Mouse (Mus musculus): ENCODE measurements around the gene Slco4a1.

Slco4a1 gene

DNA sequence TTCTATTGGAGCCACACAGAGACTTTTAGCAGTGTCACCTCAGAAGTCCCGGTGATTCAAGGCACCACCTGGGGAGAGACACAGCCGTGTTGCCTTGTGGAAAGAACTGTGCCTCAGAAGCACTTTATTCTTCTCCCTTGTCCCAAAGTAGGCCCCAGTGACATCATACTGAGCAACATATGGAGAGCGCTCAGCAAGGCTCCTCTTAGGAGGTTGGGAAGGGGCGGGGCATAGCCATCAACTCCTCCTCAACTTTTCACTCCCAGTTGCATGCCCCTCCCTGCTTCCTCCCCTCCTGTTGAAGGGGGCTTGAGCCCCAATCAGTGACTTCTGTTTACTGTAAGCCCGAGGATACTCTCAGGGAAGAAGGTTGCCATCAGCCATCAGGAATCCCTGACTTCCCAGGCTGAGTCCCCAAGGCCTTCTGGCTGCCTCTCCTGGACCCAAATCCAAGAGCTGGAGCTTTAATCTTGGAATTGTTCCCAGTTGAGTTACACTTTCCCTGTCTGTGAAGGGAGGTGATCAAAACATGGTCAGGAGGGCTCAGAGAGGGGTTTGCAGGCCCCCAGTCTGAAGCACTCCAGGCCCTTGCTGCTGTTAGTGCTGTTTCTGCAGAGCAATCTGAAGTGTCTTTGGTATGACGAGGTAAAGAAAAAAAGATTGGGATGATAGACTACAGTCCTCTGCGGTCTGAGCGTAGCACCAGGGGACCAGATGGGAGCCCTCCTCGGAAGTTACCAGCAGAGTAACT is 45.3 kb downstream of the Slco4a1 start:
- DNase-seq (ENCODE audit: low spot score in 2 of 2), result peak in 1 of 2 experiments; percentile 57

DNA sequence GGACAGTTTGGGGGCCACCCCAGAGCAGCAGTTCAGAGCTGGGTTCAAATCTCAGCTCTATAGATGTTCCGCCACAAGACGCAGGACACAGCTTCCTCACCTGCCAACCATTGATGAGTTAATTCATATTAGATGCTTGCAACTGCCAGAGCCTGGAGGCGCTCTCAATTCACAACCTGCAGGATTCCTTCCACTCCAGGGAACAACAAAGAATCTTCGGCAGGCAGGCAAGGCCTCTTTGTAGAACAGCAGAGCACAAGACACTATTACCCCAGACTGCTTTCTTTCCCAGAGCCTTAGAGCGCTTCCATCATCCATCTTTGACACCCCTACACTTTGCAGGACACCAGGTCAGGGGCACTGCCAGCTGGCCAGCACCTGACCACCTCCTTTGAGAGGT is 50.2 kb downstream of the Slco4a1 start:
- DNase-seq (ENCODE audit: low spot score in 2 of 2), result no peak

DNA sequence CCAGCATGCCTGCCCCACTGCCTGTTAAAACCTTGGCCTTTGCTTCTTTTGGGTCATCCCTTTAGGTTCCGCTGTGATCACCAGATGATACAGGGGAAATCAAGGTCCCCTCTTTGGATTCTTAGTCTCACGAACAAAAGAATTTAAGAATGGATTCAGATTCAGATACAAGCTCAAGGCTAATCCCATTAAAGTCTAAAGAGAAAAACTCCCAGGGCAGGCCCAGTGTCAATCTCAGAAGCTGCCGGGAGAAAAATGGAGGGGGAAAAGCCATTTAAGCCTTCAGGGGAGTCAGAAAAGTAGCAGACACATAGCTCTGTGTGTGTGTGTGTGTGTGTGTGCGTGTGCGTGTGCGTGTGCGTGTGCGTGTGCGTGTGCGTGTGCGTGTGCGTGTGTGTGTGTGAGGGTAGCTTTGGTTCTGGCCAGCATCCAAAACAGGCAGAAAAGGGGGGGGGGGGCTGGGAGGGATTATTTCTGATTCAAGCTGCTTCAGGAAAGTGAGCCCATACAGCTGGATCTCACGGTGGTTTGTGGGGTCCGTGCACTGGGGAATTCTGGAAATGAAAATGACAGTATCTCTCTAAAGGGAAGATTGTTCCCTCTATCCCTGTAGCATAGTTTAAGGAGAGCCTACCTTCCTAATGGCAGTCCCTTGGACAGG is 52.5 kb downstream of the Slco4a1 start:
- DNase-seq (ENCODE audit: low spot score in 2 of 2), result no peak

DNA sequence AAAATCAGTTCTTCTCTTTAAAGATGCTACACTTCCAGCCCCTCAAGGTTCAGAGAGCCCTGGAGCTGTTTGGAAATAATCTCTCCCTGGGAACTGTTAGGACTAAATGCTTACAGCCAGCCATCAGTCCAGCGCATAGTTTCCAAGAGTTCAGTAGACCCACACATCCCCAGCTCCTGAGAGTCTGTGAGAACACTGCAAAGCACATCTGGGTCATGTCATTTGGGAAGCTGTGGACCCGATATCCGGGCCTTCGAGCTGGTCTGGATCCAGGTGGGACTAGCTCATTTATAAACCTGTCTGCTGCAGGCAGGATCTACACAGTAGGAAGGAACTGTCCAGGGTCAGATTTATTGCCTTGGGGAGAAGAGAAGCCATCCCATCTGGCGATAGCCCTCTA is 54.8 kb downstream of the Slco4a1 start:
- DNase-seq (ENCODE audit: low spot score in 2 of 2), result no peak

DNA sequence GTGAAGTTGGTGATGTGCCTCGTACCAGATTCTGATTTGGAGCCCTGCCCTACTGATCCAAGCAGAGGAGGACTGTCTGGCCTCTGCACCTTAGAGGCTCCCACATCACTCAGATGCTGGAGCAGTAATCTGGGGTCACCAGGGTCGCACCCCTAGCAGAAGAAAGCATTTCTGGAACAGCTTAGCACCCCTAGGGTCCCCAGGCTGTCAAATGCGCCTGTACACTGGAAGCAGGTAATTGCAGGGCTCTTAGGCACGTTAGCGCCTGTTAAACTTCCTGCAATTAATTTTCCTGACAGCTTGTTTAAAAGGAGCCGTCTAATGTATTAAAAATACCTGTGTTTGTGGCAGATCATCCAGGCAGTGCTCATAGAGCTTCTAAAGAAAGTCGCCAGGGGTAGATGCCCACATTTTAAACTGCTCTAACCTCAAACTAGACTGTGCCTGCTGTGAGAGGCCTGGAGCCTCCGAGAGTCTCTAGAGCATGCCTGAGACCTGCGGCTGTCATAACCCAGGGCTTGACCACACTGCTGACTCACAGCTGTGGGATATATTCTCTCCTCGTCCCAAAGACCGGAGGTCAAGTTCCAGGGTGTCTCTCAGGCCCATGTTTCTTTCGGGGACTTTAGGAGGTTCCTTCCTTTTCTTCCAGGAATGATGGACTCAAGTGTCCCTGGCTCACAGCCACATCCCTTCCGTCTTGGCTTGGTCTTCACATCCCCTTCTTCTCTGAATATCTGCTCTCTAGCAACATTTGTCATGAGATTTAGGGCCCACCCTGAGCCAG is 56.0 kb downstream of the Slco4a1 start:
- DNase-seq (ENCODE audit: low spot score in 2 of 2), result no peak

DNA sequence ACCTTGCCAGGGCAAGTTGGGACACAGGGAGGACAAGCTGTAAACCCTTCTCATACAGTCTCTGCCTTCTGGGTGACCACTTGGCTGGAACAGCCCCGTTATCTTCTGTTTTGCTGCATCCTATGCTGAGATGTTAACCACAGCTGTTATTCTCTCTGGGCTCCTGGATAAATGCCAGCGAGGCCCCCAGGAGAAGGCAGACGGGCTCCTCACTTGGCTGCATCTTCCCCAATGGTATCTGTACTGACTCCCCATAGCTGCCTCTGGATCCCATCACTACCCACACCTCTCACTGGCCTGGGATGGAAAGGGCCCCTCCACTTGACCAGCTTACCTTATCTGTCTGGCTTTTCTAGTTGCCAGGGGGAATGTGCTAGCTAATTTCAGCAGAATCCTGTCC is 57.0 kb downstream of the Slco4a1 start:
- no peak for DNase-seq (ENCODE audit: low spot score in 2 of 2)

DNA sequence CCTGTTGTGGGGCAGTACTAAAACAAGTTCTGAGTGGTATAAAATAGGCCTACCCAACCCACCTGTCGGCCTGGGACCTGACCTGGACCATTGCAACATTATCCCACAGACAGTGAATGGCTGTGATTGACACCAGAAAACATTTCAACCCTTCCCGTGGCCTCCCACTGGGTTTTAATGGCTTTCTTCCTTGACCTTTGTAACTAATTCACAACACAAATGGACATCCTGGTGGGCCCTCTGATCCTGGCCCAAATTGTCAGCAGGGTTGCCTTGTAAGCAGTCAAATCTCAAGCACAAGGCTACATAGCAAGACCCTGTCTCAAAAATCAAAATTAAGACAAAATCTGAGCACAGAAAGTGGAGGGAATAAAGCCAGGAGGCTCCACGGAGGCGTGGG is 57.8 kb downstream of the Slco4a1 start:
- DNase-seq (ENCODE audit: low spot score in 2 of 2), result no peak

DNA sequence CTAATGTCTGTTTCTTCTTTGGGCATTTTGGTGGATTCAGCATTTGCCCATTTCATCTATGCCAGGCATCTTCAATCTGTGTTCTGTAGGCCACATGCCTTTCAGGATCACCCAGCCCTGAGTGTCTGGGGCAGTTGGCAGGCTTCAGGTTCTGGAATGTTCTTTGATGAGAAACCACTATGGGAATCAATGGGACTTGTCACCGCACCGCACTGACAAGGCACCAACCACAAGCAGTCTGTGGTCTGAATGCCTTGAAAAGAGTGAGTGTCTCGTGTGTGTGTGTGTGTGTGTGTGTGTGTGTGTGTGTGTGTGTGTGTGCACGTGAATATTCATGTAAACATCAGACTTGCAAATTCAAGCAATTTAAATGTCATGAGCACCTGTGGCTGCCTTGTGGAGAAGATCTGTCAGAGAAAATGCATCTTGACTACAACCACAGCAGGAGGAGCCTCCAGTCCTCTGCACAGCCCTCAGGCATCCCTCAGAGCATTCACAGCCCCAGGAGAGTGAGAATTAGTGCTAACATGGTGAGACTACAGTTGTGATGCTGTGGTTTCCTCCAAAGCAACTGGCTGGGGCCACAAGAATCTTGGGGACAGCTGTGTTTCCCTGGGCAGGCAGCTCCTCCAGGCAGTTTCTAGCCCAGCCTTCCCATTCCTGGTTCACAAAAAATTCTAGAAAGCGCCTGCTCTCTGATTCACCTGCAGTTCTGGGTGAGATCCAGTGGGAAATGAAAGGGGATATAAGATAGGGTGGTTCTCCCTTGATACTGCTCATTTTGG is 65.6 kb downstream of the Slco4a1 start:
- no peak for DNase-seq (ENCODE audit: low spot score in 2 of 2)

DNA sequence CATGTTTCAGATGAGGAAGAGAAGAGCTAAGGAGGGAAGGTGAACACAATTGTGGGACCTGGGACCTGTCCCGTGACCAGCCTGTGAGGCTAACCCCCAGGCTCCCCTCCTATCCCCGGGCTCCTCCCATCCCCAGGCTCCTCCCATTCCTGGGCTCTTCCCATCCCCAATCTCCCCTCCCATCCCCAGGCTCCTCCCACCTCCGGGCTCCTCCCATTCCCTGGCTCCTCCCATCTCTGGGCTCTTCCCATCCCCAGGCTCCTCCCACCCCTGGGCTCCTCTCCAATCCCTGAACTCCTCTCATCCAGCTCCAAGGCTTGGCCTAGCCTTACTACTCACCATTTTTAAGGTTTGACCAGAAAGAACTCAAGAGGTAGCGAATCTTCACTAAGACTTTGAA is 66.8 kb downstream of the Slco4a1 start:
- no peak for DNase-seq (ENCODE audit: low spot score in 2 of 2)

All from right cerebral cortex, postnatal 10 days (tissue).